Mouse (Mus musculus) liver, adult 2 months (tissue): ENCODE measurements around the gene Dnmt3b.

Experiments
- CTCF ChIP-seq: fragments of 200-500 bp; IDR thresholded peaks from 2 replicates; pipeline ENCODE4 v1.5.1; 2011; ENCODE audit warnings: low read depth, low read length, control low read depth
- POLR2A ChIP-seq: fragments of 200-500 bp; IDR thresholded peaks from 2 replicates; pipeline ENCODE4 v1.6.1; 2011; ENCODE audit warnings: low read length, control low read depth; ENCODE audit not compliant: insufficient read depth; ENCODE audit errors: extremely low read depth

GRCm38 (mm10) chr2:153632871-153633226 is 16.4 kb upstream of the Dnmt3b start:
- no peak for TF ChIP-seq CTCF
- TF ChIP-seq POLR2A: no peak
